Mouse (Mus musculus): ENCODE results near the gene Bmyc. TPM values are rescaled to one million over a fixed set of nuclear protein-coding genes. Genes with fewer than 3 reads are reported as not detected.
"Not testable (repeated sequence)": the region's sequence is repeated elsewhere in the genome, so short reads cannot be mapped to it uniquely, and the experiment has no call there.

Gene Bmyc
- polyA plus RNA-seq, 1 experiment from 2014 or later: 65.8 TPM

GRCm38 (mm10) chr2:25696951-25697350 lies 9.6 kb upstream of the Bmyc start:
- Histone ChIP-seq H3K4me1 (no peaks in the 10 kb centered on the region), H3K27ac (no peak overlapping the region), H3K36me3 (no peaks in the 10 kb centered on the region), H3K9me3 (no peaks in the 10 kb centered on the region), H3K27me3 (ENCODE audit: insufficient read depth, poor library complexity, severe bottlenecking) (no peaks in the 10 kb centered on the region), H3K4me3 (no peak overlapping the region)
- 64% methylated on average over 4 of the region's 4 CpGs for WGBS
- DNase-seq (ENCODE audit: low spot score): no peak

GRCm38 (mm10) chr2:25698696-25699095 lies 7.8 kb upstream of the Bmyc start:
- Histone ChIP-seq H3K4me3 (no peak overlapping the region), H3K9me3 (no peaks in the 10 kb centered on the region), H3K4me1 (no peaks in the 10 kb centered on the region), H3K27me3 (ENCODE audit: insufficient read depth, poor library complexity, severe bottlenecking) (no peaks in the 10 kb centered on the region), H3K27ac (no peak overlapping the region), H3K36me3 (no peaks in the 10 kb centered on the region)
- 76% methylated on average over 2 of the region's 2 CpGs for WGBS
- no peak for DNase-seq (ENCODE audit: low spot score)

- DNase-seq (ENCODE audit: low spot score); H3K27ac ChIP-seq: not testable (repeated sequence)
Measured at GRCm38 (mm10) chr2:25699743-25700142, 6.8 kb upstream of the Bmyc start, which contains the start of gene Obp2a. TSS of gene Obp2a (plus strand) at chr2:25700043.

GRCm38 (mm10) chr2:25701001-25701400 lies 5.5 kb upstream of the Bmyc start:
- WGBS: 67% methylated on average over 5 of the region's 5 CpGs
- Histone ChIP-seq H3K9me3 (no peaks in the 10 kb centered on the region), H3K4me1 (0 out of 2 replicates have a peak, but pooled peaks cover 4% of the 10 kb centered on the region), H3K36me3 (no peaks in the 10 kb centered on the region), H3K27me3 (ENCODE audit: insufficient read depth, poor library complexity, severe bottlenecking) (no peaks in the 10 kb centered on the region), H3K27ac (no peak overlapping the region), H3K4me3 (no peak overlapping the region)
- DNase-seq (ENCODE audit: low spot score): peak; percentile 64

More at GRCm38 (mm10) chr2:25699743-25700142, 6.8 kb upstream of the Bmyc start, which contains the start of gene Obp2a:
- WGBS: 75% methylated on average over 3 of the region's 3 CpGs
- not testable (repeated sequence) for H3K4me3 ChIP-seq; H3K4me1 ChIP-seq; H3K9me3 ChIP-seq; H3K36me3 ChIP-seq; H3K27me3 ChIP-seq (ENCODE audit: insufficient read depth, poor library complexity, severe bottlenecking)

- Histone ChIP-seq H3K9me3 (no peaks in the 10 kb centered on the region), H3K4me3 (no peak overlapping the region), H3K27ac (no peak overlapping the region), H3K27me3 (ENCODE audit: insufficient read depth, poor library complexity, severe bottlenecking) (no peaks in the 10 kb centered on the region), H3K4me1 (0 out of 2 replicates have a peak, but pooled peaks cover 9% of the 10 kb centered on the region), H3K36me3 (no peaks in the 10 kb centered on the region)
- DNase-seq (ENCODE audit: low spot score): no peak
- WGBS: 61% methylated on average over 4 of the region's 4 CpGs
Measured at GRCm38 (mm10) chr2:25703706-25704105, 2.8 kb upstream of the Bmyc start.

- Histone ChIP-seq H3K4me3 (no peak overlapping the region), H3K4me1 (0 out of 2 replicates have a peak, but pooled peaks cover 9% of the 10 kb centered on the region), H3K27me3 (ENCODE audit: insufficient read depth, poor library complexity, severe bottlenecking) (no peaks in the 10 kb centered on the region), H3K27ac (no peak overlapping the region), H3K36me3 (no peaks in the 10 kb centered on the region), H3K9me3 (no peaks in the 10 kb centered on the region)
- WGBS: 58% methylated on average over 2 of the region's 2 CpGs
- DNase-seq (ENCODE audit: low spot score): no peak
Measured at GRCm38 (mm10) chr2:25708121-25708520, 1.6 kb downstream of the Bmyc start.

GRCm38 (mm10) chr2:25709056-25709455 lies 2.5 kb downstream of the Bmyc start:
- H3K4me1 ChIP-seq; H3K4me3 ChIP-seq; H3K27me3 ChIP-seq (ENCODE audit: insufficient read depth, poor library complexity, severe bottlenecking); H3K9me3 ChIP-seq; H3K36me3 ChIP-seq; H3K27ac ChIP-seq: not testable (repeated sequence)
- WGBS: 81% methylated on average over 1 of the region's 1 CpGs
- peak; percentile 61 for DNase-seq (ENCODE audit: low spot score)

- not testable (repeated sequence) for H3K4me3 ChIP-seq; H3K9me3 ChIP-seq; H3K36me3 ChIP-seq; DNase-seq (ENCODE audit: low spot score); H3K27ac ChIP-seq; H3K27me3 ChIP-seq (ENCODE audit: insufficient read depth, poor library complexity, severe bottlenecking); H3K4me1 ChIP-seq
- 62% methylated on average over 2 of the region's 2 CpGs for WGBS
Measured at GRCm38 (mm10) chr2:25709791-25710190, 3.3 kb downstream of the Bmyc start.

GRCm38 (mm10) chr2:25711641-25712040 lies 5.1 kb downstream of the Bmyc start:
- H3K4me3 ChIP-seq; H3K4me1 ChIP-seq; H3K27me3 ChIP-seq (ENCODE audit: insufficient read depth, poor library complexity, severe bottlenecking); H3K9me3 ChIP-seq; H3K27ac ChIP-seq; DNase-seq (ENCODE audit: low spot score); H3K36me3 ChIP-seq: not testable (repeated sequence)
- WGBS: 26% methylated on average over 3 of the region's 3 CpGs

- Histone ChIP-seq H3K27me3 (ENCODE audit: insufficient read depth, poor library complexity, severe bottlenecking) (no peaks in the 10 kb centered on the region), H3K36me3 (no peaks in the 10 kb centered on the region), H3K27ac (no peak overlapping the region), H3K9me3 (no peaks in the 10 kb centered on the region), H3K4me1 (no peaks in the 10 kb centered on the region), H3K4me3 (no peak overlapping the region)
- DNase-seq (ENCODE audit: low spot score): no peak
Measured at GRCm38 (mm10) chr2:25717222-25717621, 10.7 kb downstream of the Bmyc start.

GRCm38 (mm10) chr2:25733199-25733930 lies 26.8 kb downstream of the Bmyc start:
- Histone ChIP-seq H3K4me1 (no peaks in the 10 kb centered on the region), H3K36me3 (no peaks in the 10 kb centered on the region), H3K9me3 (no peaks in the 10 kb centered on the region), H3K27ac (no peak overlapping the region), H3K4me3 (no peak overlapping the region), H3K27me3 (ENCODE audit: insufficient read depth, poor library complexity, severe bottlenecking) (no peaks in the 10 kb centered on the region)
- 39% methylated on average over 2 of the region's 2 CpGs for WGBS
- DNase-seq (ENCODE audit: low spot score): no peak

GRCm38 (mm10) chr2:25736709-25737108 lies 30.2 kb downstream of the Bmyc start, which contains the start of gene Obp2b:
TSS of gene Obp2b (plus strand) at chr2:25737009.
- not testable (repeated sequence) for H3K36me3 ChIP-seq; H3K27ac ChIP-seq; H3K4me3 ChIP-seq; H3K27me3 ChIP-seq (ENCODE audit: insufficient read depth, poor library complexity, severe bottlenecking); H3K9me3 ChIP-seq; DNase-seq (ENCODE audit: low spot score); H3K4me1 ChIP-seq
- WGBS: 75% methylated on average over 3 of the region's 3 CpGs

- no peaks in the 10 kb centered on the region for H3K36me3 ChIP-seq
- DNase-seq (ENCODE audit: low spot score): peak; percentile 66
- no peaks in the 10 kb centered on the region for H3K27me3 ChIP-seq (ENCODE audit: insufficient read depth, poor library complexity, severe bottlenecking)
- H3K4me3 ChIP-seq: no peak overlapping the region
- 71% methylated on average over 1 of the region's 1 CpGs for WGBS
- no peaks in the 10 kb centered on the region for H3K4me1 ChIP-seq
- H3K9me3 ChIP-seq: no peaks in the 10 kb centered on the region
- H3K27ac ChIP-seq: no peak overlapping the region
Measured at GRCm38 (mm10) chr2:25741671-25742070, 35.1 kb downstream of the Bmyc start.

GRCm38 (mm10) chr2:25754201-25754600 lies 47.7 kb downstream of the Bmyc start:
- no peaks in the 10 kb centered on the region for H3K36me3 ChIP-seq
- H3K27ac ChIP-seq: no peak overlapping the region
- 84% methylated on average over 1 of the region's 1 CpGs for WGBS
- H3K4me3 ChIP-seq: no peak overlapping the region
- no peaks in the 10 kb centered on the region for H3K27me3 ChIP-seq (ENCODE audit: insufficient read depth, poor library complexity, severe bottlenecking)
- H3K9me3 ChIP-seq: no peaks in the 10 kb centered on the region
- no peaks in the 10 kb centered on the region for H3K4me1 ChIP-seq
- no peak for DNase-seq (ENCODE audit: low spot score)

Data from heart, embryonic 10.5 days (tissue).